Mouse (Mus musculus): ENCODE data around the gene Sf3a2.

- TF ChIP-seq TAL1 (IDR thresholded peaks at IDR 0.05; ENCODE audit: low read length), result no peak
- no peak for TF ChIP-seq GATA1 (IDR thresholded peaks at IDR 0.05; ENCODE audit: low read length)
These were observed 13.1 kb upstream of the Sf3a2 start for GRCm38 (mm10) chr10:80784871-80785270.
